Mouse (Mus musculus) CD4-positive, CD25-positive, alpha-beta regulatory T cell, adult 2 months (primary cell): ENCODE measurements around the gene Btla.
A peak's percentile ranks its signal among the peaks of the same experiment; 100 is the strongest.

Experiments used
- DNase-seq: peaks from one replicate; pipeline ENCODE4 v3.0.0-alpha.2; 2012; ENCODE audit warnings: low read depth, low spot score

Gene Btla

DNA sequence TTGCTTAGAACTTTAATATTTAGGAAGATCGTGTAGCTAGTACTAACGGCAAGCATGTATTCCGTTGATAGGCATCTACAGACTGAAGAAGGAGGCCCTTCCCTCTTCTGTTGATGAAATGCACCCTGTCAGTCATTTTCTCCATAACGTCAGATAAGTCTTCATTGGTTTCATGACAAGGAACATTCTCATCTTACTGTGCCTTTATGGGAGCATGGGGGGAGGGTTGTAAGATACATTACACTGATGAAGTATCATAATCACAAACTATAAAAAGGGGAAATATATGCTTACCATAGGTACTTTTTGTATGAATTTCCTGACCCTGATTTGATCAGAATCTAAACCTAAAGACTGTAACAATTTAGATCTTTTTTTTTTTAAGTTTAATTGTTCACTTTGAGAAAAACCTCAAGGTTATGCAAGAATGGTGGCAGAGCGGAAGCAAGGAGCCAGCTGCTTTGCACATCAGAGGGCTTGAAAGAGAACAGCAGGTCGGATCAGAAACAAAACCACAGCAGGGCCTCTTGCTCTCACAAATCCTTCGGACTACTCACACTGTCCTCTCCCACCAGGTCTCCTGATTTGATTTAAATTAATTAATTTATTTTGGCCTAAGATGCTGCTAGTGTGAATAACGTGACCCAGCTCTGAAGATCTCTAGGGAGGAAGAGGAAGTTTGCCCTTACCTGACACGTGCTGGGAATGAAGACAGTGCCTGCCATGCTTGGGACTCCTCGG is at the start of gene Btla:
TSS of gene Btla (plus strand) at position 668 of the 741 bp plus-strand sequence.
- DNase-seq: peak; percentile 80

DNA sequence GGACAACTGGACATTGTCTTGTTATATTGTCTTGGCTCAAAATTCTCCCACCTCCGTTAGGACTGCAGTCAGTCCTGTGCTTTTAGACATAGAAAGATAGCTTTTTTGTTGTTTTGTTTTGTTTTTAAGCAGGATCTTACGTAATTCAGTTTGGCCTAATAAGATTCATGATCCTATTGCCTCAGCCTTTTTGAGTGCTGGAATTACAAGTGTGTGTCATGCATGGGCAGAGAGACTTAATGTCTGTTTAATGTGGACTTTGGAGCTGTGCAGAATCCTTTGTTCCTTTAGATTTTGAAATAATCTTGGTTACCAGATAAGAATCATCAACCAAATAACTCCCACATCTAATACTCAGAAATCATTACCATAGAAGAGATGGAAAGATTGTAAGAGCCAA is 45.6 kb upstream of the Btla start:
- no peak for DNase-seq

DNA sequence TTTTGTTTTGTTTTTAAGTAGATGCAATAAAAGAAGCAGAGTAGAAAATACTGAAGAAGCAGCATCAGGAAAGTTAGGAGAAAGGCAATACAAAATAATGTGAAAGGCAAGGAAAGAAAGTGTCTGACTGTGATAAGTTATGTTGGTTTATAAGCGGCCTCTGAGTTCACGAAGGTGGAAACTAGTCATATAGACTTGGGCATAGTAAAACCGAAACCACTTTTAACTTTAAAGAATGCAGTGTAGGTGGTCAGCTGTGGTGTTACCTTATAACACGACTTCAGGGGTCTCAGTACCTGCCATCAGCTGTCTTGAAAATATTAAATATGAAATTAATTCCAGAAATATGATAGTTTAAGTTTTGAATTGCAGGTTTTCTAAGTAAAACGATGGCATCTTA is 42.3 kb upstream of the Btla start:
- no peak for DNase-seq

DNA sequence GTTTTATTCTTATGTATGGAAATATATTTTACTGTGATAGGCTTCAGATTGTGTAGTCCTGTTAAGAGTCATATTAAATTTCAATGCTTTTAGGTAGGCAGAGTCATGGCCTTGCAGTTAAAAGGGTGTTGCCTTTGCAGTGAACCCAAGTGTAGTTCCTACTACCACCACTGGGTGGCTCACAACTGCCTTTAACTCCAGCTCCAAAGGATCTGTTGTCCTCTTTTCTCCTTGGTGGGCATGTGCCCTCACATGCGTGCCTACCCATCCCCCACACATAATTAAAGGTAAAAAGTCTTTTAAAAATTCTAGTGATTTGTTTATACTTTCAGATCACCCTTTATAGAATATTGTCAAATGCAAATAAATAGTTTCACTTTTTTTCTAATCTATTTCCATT is 31.5 kb upstream of the Btla start:
- peak; percentile 87 for DNase-seq

DNA sequence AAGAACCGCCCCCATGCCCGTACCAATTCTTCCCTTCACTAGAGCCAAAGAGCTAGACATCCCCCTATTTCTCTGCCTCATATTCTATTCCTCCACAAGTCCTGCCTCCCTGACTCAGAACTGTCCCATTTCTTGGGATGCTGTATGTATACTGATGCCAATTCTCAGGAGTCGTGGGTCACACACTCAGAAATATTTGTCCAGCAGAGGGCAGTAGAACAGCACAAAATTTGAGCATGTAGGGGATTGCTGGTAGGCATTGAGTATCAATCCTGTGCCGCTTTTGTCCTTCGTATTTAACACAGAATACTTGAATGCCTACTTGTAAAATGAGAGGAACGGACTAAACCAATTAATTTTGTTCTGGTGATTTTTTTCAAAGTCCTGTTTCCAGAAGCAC is 27.3 kb upstream of the Btla start:
- DNase-seq: peak; percentile 88

DNA sequence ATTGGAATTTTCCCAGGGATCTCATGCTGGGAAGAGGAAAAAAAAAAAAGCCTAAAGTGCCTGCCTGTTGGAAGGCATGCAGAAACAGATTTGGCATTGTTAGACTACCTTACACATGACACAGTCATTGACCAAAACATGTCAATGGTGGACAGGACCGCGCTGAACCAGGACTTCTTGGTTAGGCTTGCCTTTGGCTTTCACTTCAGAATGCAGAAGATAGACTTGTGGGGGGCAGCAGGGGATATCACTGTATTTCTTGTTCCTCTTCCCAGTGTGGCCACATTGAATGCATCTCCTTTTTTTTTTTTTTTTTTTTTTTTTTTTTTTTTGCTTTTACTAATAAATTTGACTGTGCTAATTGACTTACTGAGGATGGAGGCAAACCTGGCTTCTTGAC is 22.7 kb upstream of the Btla start:
- no peak for DNase-seq

DNA sequence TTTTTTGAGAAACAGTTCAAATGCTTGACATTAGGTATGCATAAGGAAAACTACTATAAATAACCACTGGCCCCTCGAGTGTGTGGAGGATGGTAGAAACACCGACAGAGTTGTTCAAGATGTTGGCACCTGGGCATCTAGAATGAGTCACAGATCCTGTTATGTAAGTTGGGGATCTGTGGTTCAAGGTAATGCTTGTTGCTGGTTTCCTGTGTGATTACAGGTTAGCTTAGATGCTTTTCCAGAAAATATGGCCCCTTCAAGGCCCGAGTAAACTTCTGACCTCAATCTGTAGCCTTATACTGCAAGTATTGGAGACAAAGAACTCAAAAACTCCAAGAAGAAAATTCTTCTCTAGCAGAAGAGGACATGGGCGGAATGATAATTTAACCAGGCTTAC is 19.7 kb upstream of the Btla start:
- DNase-seq: no peak

DNA sequence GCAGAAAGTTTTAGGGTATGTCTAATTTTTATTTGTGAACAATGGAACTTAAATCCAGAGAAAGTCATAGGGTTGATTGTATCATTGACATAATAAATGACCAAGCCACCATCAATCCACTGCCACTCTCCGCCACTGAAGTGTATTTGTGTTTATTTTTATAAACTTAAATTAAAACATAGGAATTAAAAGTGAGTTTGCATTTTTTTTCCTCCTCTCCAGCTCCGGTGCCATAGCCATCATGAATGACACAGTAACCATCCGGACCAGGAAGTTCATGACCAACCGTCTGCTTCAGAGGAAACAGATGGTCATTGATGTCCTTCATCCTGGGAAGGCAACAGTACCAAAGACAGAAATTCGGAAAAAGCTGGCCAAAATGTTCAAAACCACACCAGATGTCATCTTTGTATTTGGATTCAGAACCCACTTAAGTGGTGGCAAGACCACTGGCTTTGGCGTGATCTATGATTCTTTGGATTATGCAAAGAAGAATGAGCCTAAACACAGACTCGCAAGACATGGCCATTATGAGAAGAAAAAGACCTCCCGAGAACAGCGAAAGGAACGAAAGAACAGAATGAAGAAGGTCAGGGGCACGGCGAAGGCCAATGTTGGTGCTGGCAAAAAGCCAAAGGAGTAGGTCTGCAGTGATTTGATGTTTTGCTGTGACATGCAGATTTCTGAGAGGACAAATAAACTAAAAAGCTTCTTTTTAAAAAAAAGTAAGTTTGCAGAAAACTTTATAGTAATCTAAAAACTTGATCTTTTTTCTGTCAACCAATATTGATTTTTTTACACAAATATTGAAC is 19.1 kb upstream of the Btla start:
- no peak for DNase-seq

DNA sequence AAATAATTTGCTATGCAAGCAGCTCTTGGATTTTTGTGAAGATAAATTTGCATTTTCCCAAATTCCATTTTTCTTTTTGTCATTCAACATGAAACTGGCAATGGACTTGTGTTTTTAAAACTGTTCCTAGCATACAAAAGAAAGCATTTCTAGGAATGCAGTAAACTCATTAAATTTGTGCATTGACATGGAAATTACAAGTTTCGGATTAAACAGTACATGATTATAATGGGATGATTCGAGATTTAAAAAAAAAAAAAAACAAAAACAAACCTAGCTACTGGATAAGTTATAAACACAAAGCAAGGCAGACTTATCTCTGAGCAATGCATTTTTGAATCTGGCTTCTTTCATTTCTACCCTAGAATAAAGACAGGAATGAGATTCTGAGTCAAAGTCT is 2.1 kb upstream of the Btla start:
- DNase-seq: no peak

DNA sequence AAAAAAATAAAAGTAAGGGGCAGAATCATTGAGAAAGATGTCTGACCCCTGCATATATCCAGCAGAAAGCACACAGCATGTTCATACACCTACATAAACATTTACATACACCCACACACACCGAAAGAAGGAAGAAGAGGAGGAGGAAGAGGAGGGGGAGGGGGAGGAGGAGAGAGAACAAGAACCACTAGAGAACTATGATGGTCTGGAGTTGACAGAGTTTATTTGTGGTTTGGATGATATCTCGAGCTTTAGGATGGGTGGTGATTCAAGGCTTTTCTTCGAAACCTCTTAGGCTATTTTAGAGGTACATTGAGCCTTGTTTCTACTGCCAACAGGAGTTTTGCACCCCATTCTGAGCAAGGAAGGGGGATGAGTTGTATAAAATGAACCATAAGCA is 1.3 kb upstream of the Btla start:
- DNase-seq: peak; percentile 49

DNA sequence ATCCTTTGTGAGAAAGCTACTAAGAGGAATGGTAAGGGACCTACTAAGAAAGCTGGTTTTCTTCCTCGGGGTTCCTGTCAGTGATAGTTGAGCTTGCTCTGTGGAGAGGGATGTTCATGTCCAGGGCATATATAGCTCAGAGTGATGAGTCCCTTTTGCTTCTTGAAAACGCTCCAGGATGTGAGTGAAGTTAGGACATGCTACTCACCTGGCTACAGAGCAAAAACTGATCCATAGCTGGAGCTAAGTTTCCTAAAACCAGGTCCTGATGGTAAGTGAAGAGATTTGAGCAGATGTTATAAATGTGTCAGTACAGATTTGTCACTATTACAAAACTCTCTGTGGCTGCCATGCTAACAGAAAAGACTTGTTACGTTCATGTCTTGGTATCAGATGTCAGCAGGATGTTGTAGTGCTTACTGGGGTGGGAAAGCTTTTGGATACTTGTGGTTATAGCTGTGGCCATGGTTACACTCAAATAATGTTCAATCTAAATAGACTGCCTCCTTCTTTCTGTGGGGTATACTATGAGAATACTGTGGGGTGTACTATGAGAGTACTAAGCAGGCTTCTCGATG is 405 bp downstream of the Btla start:
- peak; percentile 72 for DNase-seq

DNA sequence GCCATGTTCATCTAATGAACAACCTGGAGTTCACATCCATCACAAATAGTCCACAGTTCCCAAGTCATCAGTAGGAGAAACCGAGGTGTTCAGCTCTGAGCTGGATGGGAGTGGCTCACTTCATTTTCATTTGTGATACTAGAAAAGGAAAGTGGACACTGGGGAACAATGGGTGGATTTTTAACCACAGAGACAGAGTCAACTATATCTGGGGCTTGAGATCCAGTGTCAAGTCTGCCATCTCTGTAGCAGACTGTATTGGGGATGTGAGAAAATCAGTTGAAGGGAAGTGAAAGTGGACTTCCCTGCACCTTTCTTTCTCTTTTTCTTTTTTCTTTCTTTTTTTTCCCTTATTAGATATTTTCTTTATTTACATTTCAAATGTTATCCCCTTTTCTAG is 2.9 kb downstream of the Btla start:
- DNase-seq: no peak

DNA sequence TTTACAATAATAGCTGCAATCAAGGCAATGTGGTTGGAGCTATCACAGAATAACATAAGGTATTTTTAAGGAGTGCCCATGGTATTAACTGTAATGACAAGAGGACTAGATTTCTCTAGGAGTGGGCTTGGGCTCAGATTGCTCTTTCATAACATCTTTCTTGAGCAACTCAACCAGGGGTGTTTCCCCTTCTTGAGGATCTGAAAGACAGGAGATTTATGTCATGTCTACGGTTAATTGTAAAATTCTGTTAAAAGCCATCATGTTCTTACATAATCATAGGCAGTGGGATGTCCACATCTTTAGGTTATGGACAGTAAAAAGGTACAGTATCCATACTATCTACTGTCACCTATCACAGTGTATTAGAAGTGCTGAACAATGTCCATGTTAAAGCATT is 7.2 kb downstream of the Btla start:
- DNase-seq: no peak

DNA sequence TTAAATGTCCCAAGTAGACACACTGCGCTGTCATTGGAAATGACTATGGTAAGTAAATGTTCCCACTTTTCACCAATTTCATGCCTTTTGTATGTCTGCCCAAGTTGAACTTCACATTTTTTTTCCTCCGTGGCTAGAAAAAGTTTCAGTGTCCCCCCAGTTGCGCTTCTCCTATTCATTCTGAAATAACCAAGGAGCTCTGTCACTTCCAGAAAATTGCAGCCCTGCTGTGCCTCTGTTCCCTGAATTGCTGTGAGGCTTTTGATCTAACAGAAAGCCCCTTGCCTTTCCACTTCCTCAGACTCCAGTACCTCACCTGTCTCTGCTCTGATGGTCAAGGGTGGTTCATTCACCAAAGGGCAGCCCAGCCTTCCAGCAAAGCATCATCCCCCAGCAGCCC is 8.9 kb downstream of the Btla start:
- no peak for DNase-seq

DNA sequence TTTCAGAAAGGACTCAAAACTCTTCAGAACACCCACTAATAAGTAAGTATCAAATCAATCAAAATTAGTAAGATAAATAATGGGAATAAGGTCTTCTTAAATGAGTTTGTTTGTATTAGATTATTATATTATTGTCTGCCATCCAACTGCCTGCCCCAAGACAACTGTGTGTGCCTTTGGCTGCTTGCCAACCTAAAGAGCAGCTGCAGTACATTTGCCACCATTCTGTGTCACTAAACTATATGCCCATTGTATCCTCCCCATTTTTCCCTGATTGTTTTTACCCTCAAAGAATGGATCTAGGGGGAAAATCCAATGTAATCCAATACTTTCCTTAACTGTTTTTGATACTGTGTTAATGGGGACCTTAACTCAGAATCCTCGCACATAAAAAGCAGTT is 18.6 kb downstream of the Btla start:
- DNase-seq: no peak

DNA sequence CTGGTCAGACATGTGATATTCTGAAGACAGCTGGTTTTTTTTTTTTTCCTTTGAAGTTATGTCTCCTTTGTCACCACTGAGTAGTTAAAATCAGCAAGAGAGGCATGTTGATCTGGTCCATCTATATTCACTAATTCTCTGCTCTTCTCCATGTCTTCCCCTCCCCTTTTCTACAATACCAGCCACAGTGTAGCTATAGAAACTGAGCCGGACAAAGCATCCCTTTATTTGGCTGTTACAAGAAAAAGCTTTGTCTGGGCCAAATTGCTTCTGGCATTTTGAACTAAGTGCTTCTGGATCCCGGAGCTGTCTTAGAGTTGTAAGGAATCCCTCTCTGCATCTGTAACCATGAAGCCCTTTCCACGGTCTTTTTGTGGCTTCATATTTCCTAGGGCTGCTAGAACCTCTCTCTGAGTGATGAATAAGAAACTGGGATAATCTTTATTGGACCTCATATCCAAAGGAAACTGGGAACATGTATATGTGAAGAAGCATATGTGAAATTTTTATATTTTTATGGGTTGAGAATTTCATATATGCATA is 20.9 kb downstream of the Btla start:
- no peak for DNase-seq

DNA sequence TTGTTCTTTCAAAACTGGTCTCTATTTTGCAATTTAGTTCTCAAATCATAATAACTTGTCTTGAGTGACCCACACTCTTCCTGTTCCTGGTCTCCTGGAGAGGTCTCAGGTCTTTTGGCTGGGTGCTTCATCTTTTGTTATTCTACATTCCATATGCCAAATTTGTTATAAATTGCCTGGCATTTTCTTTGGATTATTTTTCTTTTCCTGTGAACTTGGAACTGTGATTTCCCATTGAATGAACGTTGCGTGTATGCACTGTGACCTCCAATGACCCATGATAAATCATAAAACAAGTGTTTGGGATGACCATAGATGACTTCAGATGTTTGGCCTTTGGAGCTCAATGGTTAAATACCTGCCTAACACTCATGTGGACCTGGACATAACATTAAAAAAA is 25.6 kb downstream of the Btla start:
- DNase-seq: no peak

DNA sequence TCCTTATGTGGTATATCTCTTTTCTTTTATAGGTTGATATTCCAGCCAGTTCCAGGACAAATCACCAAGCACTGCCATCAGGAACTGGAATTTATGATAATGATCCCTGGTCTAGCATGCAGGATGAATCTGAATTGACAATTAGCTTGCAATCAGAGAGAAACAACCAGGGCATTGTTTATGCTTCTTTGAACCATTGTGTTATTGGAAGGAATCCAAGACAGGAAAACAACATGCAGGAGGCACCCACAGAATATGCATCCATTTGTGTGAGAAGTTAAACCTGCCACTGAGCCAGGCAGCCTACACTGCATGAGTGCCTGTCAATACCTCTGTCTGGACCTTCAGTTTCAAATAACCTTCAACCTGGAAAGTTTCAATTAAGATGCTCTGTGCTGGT is 26.2 kb downstream of the Btla start:
- DNase-seq: no peak

DNA sequence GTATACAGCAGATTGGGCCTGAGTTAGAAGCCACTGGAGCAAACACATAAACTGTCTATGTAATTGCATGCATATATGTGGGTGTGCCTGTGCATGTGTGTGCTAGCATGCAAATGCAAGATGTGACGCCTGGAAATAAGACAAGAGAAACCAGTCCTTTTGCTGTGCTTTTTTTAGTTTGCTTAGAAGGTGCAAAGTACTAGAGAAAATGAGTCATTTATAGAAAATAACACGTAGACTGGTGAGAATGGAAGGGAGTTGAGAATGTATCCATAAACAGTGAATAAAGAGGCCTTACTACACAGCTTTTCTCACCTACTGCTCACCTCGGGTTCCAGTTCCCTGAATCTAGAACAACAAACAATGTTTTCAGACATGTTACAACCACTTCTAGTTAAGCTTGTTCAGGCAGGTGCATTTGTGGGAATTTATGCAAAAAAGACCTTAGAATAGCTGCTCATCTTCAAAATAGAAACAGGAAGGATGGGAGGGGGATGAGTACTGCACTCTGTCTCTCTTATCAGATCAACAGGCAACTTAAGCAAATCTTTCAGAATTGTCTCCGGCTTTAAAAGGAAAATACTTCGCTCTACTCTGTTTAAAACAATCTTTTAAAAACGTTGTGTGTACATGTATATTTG is 27.8 kb downstream of the Btla start:
- DNase-seq: peak; percentile 75

DNA sequence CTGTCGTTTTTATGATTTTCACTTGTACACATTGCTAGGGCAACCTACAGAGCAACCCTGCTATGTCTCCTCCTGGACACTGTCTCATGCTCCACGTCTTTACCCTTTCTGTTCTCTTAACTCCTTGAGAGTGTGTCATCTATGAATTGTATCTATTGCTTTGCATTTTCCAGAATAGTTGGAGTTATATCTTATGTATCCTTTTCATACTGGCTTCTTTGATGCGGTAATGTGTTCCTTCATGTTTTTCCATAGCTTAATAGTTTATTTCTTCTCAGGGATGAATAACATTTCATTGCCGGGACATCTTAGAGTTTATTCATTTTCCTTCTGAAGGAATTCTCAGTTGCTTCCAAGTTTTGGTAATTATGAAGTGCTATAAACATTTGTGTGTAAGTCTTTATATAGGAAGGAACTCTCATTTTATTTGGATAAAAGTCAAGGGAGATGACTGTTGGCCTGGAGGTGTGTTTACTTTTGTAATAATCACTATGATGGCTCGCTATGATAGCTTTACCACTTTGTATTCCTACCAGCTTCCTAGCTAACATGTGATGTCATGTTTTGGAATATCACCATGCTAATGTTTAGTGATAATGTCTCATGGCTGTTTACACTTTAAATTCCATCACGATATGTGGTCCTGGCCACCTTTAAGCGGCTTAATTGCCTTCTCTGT is 31.2 kb downstream of the Btla start:
- no peak for DNase-seq

DNA sequence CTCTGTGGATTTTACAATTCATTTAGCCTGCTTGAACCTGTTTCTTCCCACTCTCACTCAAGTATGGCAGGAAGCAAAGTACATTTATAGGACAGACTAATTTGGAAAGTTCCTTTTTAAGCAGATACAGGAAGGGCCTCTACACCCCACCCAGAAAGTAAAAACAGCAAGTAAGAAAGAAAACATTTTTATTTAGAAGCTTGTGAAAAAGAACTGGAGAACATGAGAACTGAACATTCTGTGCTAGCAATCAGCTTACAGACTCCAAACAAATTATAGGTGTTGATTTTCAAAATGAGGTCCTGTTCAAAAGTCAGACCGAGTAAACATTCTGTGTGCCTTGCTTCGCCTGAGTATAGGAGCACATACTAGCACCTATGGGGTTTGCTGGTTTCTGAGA is 32.8 kb downstream of the Btla start:
- no peak for DNase-seq

DNA sequence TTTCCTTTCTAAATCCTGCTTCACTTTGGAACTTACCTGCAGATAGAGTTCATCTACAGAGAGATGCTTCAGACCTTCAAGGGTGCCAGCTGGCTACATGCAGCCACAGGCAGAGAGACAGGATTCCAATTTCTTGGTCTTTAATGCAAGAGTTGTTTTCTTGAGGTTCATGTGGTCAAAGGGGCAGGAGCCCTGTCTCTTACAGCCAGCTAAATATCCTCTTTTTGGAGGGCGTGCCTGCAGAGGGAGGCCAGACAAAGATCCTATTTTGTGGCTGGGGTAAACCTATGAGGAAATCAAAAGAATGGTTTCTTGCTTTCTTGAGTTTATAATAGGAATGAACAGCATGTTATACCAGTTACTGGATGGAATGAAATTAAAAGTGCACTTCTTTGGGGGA is 33.5 kb downstream of the Btla start:
- DNase-seq: no peak
